Mouse (Mus musculus) left cerebral cortex, postnatal 36 days (tissue): Measurements from ENCODE around the gene Cp. TPM values are rescaled to one million over a fixed set of nuclear protein-coding genes. Genes with fewer than 3 reads are reported as not detected.
"Not testable (repeated sequence)": the region's sequence is repeated elsewhere in the genome, so short reads cannot be mapped to it uniquely, and the experiment has no call there.

ENCODE experiments used
- DNase-seq, 2 experiments: peaks; one replicate each; pipeline ENCODE4 v3.0.0; 2021 to 2022; ENCODE audit warnings: low spot score in 2 of 2, mixed read lengths in 1 of 2
- intact Hi-C: fragments of 180-260 bp; cut with DNase I; formaldehyde crosslinking; loops from one replicate; pipeline ENCODE4 v1.15.1; 2025
- total RNA-seq, 2 experiments: library from RNA; stranded (reverse); gene quantifications; 2 replicates each; pipeline ENCODE4 v1.2.3; 2021

Gene Cp
- total RNA-seq, 2 experiments from 2014 or later = 6.4 to 17.4 TPM

DNA sequence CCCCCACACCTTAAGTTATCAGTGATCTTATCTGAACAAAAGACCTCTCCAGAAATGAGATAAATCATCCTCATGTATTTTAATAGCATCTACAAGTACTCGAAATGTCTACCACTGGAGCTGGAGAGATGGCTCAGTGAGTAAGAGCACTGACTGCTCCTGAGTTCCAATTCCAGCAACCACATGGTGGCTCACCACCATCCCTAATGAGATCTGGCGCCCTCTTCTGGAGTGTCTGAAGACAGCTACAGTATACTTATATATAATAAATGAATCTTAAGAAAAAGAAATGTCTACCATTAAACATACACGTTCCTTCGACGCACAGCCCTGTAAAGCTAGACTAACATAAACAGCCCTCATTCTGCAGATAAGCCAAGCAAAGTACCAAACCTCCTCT is 45.9 kb downstream of the Cp start:
- intact Hi-C loops = loop anchor here (5.0 kb wide), 1 partner anchor 95 kb away; no protein-coding TSS in a partner anchor

DNA sequence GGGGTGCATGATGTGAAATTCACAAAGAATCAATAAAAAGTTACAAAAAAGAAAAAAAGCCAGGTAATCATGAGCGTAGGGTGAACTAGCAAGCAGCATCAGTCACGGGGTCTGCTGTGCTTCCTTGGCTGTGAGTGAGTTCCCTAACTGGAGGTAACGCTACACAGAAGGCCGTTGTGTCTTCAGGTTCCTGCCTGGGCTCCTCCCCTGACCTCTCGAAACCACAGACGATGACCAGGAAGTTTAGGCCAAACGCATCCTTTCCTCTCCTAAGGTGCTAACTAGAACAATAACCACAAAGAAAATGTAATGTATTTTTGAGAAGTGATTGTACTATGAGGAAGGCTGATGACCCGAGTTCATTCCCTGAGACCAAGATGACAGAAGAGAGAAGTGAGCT is 47.6 kb downstream of the Cp start:
- no peak for DNase-seq
- intact Hi-C loops = loop anchor here (5.0 kb wide), 1 partner anchor 97 kb away; no protein-coding TSS in a partner anchor

More for the DNA sequence above, 45.9 kb downstream of the Cp start:
- DNase-seq = peak in 1 of 2 experiments; percentile 15

DNA sequence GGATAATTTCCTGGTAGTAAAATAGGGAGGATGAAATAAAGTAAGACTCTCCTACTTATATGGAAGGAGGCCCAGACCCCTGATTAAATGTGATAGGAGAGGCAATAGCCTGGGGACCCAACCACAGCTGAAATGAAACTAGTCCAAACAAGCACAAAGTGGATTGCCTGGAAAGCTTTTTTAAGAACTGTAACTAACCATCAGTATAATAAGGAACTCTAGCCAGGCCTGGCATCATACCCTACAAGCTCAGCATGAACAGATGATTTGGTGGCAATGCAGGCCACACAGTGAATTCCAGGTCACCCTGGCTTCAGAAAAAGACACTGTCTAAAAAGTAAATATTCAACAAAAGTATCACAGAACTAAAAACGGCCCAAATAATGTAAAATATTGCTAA is 48.8 kb downstream of the Cp start:
- intact Hi-C loops = no loop called here

DNA sequence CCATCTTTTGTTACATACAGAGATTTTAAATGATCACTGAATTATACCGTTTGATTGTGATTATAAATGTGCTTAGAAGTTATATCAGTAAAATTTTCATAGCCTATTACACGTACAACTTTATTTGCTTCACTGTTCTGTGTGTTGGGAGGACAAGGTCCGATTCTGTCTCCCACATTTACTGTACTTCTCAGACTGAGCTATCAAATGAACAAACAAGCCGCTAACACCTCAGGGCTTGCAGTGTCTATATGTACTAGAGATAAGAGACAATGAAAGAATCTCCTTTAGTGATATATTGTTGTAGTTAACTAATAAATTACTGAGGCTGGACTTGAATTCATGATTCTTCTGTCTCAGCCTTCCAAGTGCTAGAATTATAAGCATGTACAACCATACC is 50.4 kb downstream of the Cp start:
- no peak for DNase-seq
- intact Hi-C loops = no loop called here

More for the DNA sequence above, 48.8 kb downstream of the Cp start:
- no peak for DNase-seq

DNA sequence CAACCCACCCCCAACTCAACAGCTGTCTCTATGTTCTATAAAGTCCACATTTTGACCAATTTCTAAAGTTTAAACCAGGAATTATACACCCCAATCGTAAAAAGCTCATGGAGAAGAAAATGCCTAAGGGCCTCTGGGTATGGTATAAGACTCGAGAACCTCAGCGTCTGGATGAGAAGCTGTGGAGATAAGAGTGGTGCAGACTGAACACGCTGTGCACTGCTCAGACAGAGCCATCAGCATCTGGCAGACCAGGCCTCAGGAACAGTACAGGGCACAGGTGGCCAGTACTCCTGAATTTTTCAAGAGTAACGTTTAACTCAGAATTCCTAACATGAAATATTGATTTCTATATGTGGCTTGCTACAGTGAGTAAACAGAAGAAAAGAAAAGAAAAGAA is 50.9 kb downstream of the Cp start:
- intact Hi-C loops = no loop called here

DNA sequence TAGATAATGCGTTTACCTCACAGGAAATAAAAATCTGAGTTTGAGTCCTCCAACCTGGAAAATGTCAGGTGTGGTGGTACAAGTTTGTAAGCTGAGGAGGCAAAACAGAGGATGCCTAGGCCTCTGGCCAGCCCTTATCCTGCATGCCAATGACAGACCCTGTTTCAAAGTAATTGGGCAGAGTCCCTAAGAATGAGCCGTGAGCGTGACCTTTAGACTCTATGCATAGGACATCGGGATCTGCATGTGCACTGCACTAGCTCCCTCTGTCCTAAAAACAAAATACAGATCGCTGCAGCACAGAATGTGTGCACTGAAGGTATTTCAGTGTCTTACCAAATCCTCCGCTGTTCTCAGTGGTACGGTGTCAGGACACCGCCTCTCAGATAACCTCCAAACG is 53.6 kb downstream of the Cp start:
- intact Hi-C loops = no loop called here

More for the DNA sequence above, 50.9 kb downstream of the Cp start:
- no peak for DNase-seq

DNA sequence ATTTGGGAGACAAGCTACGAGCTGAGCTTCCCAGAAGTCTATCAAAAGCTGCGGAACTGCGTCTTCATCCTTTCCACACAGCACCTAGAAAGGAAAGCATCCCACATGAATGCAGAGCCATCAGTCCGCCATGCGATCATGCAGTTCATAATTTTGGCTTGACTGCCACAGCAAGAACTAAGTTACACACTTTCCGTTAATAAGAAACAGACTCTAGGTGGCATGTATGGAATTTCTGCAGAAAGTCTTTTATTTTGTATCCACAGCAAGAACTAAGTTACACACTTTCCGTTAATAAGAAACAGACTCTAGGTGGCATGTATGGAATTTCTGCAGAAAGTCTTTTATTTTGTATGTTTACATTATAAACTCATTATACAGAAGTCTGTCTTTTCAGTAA is 54.1 kb downstream of the Cp start:
- intact Hi-C loops, DNase-seq: not testable (repeated sequence)

More for the DNA sequence above, 53.6 kb downstream of the Cp start:
- DNase-seq = no peak

DNA sequence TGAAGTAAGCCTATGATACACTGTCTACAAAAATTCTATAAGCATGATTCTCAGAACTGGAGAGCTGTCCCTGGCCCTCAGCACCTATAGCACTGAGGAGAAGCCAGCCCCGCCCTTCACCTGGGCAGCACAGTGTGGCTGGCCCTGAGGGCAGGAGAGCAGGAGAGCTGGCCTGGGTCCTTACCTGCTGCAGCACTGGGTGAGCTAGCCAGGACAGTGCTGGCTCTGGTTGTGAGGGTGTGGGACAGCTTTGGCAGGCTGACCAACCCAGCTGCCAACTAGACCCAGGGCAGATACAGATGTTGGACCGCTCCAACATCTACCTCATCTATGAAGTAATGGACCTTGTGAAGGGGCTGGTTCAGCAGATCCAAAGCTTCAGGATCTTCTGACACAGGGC is 57.6 kb downstream of the Cp start:
- DNase-seq = no peak
- intact Hi-C loops = no loop called here

DNA sequence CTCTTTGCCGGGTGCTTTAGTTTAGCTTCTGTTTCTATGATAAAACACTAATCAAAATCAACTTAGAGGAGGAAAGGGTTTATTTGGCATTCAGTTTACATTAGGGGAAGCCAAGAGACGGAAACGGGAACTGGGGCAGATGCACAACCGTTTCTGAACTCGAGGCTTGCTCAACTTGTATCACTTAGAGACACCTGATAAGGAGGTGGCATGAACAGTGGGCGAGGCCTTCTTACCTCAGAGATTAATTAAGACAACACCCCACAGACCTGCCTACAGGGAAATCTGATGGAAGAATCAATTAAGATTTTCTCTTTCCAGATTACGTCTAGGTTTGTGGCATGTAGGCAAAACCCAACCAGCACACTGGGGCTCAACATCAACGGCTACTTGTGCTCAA is 61.2 kb downstream of the Cp start:
- no peak for DNase-seq
- intact Hi-C loops = no loop called here

DNA sequence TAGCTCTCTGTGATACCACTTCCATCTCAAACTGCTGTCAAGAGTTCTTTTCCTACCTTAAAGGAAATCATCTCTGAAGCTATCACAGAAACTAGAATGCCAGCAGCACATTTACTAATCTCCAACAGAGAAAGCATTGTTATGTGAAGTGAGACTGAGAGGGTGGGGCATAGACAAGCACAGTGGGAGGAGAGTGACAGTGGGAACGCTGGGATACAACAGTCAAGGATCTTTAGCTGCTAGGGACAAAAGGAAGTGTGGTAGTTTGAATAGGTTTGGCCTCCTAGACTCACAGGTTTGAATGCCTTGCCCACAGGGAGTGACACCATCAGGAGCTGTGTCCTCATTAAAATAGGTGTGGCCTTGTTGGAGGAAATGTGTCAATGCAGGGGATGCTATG is 67.0 kb downstream of the Cp start:
- DNase-seq = no peak
- intact Hi-C loops = no loop called here

DNA sequence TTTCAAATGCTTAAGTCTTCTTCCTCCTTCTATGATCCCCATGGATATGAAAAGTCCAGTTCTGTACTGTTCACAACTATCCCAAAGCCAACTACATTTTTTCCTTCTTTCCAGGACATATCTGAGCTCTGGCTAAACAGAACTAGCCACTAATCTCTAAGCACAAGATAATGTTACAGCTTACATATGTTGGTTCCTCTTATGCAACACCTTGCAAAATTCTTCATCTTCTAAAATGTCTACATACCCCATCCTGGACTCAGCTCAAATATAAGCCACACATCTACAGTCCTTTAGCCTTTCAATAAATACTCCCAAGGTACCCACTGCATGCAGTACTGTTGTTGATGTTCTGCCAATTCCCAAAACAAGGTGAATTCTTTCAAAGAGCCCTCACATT is 69.6 kb downstream of the Cp start:
- intact Hi-C loops = no loop called here
- DNase-seq = no peak

DNA sequence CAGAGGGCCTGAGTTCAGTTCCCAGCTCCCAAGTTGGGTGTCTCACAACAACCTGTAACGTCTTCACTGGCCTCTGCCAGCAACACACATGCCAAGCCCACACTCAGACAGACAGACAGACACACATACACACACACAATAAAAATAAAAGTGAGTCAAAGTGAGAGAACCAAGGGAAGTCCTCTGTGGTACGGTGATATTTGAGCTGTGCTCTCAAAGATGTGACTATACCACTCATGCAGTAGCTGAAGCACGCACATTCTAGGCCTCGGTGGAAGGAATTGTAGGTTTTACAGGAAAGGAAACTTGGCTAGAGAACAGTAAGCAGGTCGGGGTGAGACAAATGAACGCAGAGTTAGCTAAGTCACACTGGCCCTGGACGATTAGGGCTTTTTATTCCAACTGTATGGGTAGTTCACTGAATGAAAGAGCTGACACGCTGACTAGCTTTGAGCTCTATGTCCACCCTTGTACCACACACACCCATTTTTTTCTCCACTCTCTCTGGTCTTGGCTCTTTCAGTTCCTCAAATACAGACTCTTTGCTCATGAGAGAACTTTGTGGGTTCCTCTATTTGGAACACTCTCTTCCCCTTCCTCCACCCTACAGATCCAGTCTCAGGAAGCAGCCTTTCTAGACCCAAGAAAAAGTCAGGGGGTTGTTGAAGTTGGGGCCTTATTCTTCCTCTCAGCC is 70.3 kb downstream of the Cp start:
- DNase-seq = no peak
- intact Hi-C loops = no loop called here

DNA sequence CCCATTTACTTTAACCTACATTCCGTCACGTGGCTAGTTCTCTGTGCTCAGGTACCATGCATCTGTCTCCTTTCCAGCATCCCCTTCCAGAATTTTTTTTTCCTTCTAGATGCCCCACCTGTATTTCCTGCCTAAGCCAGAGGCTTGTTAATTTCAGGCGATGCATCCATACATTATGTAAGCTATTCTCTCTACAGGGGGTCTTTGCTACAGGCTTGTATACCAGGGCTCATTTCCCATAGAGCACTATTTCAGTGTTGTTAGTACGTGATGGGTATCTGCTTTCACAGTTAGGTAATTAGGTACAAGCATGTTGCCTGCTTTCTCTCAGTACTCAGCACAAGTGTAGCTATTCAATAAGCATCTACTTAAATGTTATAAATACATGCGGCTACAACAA is 70.9 kb downstream of the Cp start:
- DNase-seq = no peak
- intact Hi-C loops = no loop called here

DNA sequence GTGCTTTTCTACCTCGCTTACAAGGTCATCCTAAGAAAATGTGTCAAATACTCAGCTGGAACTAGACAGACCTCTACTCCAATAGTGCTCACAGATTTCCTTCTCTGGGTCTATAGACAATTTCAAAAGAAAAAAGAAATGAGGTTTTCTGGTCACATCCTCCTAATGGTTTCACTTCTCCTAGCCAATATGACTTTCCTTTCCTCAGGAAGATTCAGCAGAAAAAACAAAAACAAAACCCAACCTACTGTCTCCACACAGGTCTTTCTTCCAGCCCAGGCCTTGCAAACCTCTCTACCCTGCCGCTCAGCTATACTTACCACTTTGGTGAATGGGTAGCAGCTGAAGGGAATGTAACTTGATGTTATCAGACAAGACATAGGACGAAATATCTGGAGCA is 71.8 kb downstream of the Cp start:
- intact Hi-C loops = no loop called here
- no peak for DNase-seq

DNA sequence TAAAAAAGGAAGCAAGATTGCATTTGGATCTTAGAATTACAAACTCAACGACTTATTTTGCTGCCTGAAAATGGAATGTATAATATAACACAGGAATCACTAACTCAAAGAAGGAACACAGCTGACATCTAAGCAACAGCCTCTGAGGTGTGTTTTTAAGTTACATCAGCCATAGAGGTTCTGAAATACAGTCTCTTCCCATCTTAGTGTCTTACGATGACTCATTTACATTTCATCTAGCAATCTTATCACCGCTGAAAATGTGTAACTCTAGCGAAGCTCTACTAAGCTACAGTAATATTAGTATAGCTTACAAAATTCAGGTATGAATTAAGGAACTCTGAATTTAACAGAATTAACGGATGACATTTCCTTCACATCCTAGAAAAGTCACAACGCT is 74.0 kb downstream of the Cp start:
- DNase-seq = no peak
- intact Hi-C loops = no loop called here

DNA sequence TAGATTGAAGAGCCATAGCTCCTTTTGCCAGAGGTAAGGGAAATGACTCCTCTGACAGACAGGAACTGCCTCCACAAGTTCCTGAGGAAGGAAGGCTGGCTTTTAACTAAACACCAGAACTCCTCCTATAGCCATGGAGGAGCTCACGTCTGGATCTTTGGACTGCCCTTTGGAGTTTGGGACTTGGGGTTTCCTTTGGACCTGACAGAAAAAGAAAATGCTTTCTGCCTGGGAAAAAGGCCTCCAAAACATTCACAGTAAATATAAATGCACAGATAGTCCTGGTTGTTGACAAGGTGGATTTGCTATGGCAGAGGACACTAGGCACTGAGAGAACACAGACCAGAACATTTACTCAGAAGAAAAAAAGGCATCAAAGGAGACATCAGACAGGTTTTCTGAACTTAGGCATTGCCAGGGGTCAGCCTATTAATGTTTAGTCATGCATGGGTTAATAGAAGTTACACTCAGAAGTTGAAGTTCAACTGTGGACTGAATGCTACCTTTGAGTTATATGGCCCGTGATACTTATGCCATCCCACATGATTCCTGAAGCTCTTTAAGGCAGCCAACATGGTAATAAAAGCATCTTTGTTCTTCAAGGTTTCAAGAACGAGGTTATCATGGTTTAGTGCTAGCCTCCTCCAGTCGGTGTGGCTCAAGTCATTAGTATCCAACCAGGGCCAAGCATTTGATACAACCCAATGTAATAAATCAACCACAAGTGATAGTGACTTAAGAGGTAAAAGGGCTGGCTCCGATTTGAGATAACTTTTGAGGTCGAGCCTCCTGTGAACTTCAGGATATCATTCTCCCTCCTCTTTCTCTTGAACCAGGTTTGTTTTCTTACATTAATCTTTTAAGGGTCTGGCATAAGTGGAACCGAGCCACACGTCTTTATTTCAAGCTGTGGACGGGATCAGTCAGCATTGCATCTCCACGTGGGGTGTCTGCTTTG is 77.2 kb downstream of the Cp start:
- DNase-seq = no peak
- intact Hi-C loops = no loop called here

DNA sequence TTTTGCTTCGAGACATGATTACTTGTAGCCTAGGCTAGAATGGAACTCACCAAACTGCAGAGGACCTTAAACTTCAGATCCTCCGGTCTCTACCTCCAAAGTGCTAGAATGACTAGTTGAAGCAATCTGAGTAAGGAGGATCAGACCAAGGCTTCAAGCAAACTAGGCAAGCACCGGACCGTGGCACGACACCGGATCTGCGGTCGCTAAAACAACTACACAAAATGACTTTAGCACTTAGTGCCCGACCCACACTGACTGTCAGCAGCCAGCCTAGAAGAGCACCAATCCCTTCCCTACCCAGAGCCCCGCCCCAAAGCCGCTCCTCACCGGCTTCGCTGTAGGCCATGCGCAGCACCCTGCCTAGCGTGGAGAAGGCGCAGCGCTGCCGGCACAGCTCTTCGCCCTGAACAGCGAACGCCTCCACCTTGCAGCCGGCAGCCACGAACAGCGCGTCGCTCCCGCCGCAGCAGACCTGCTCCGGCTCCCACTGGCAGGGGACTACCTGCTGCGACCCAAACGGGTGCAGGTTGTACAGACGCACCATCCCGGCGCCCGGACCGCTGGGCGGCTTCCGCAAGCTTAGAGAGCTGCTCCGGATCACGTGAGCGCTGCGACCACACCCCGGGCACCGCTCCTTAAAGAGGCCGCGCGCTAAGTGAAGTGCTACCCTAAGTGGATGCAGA is 78.0 kb downstream of the Cp start, which contains the start of gene Hps3:
Hps3 (minus strand) TSS at position 597 of the 686 bp plus-strand sequence.
- DNase-seq = peak; percentile 89
- intact Hi-C loops = no loop called here

DNA sequence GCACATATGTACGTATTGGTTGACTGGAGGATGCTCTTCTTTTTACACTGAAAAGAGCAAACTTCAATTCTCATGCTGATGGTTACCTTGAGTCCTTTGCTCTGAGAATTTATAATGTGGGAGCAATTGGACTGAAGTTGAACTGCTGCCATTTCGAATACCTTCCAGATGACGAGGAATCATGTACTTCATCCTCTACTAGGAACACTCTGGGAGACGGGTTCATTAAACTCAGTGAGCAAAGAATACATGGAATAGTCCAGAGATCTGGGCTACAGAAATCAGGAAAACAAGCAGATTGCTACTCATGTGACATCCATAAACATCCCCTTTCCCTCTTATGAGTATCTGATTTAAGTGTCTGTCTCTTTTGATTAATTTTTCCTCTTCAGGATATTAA is 79.2 kb downstream of the Cp start:
- intact Hi-C loops = no loop called here
- DNase-seq = no peak

DNA sequence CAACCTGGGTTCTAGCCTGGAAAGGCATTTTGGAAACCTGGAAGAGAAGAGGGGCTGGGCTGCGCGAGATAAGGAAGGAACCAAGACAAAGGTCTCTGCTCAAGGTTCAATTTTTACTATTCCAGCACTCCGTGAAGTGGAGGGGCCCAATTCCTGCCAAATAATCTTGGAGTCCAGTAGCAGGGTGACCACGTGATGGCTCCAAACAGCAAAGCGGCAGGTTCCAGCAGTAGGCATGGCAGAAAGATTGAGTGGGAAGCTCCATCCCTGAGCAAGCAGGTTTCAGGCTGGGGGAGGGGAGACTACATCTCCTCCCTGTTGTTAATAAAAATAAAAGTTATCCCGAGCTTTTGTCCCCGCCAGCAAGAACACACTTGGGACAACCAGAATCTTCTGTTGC is 84.6 kb downstream of the Cp start:
- intact Hi-C loops, DNase-seq: not testable (repeated sequence)

DNA sequence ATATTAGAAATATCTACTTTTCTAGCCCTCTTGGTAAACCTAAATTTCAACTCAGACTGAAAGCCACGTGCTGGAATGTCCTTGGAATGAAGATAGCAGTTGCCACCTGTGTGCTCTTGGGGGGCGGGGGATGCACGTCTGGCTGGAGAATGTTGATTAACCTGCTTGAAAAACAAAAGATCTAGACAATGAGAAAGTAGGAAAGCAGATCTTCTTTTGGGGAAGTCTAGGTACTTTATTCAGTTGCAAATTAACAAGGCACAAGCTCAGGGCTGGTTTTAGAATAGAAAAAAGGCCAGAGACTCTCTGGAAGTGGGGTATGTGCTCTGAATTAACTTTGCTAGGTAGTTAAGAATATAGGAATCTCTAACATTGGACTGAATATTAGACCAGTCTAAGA is 87.9 kb downstream of the Cp start:
- intact Hi-C loops, DNase-seq: not testable (repeated sequence)
